Mouse (Mus musculus): ENCODE measurements at regions not wholly inside any gene's neighbourhood (a gene's known extent, or its start where the extent isn't known, plus 50 kb on each side); places are given as distances from the start of the nearest gene placed in this dataset.

GRCm38 (mm10) chr3:104712711-104713110 is 68.1 kb upstream of the Ppm1j start:
- no peak overlapping the region for H3K4me3 ChIP-seq
- H3K9me3 ChIP-seq, result no peaks in the 10 kb centered on the region
- no peak for ATAC-seq (ENCODE audit: low FRiP score, low read depth)
- WGBS, result 77% methylated on average over 3 of the region's 3 CpGs
- no peaks in the 10 kb centered on the region for H3K36me3 ChIP-seq
- H3K27me3 ChIP-seq, result peaks cover 4% of the 10 kb centered on the region; the same call in 1 of the 2 replicates
- no peak overlapping the region for H3K9ac ChIP-seq (replicated peaks)
- H3K4me2 ChIP-seq (replicated peaks), result no peak overlapping the region
- peaks cover 5% of the 10 kb centered on the region; the same call in 1 of the 2 replicates for H3K4me1 ChIP-seq
- no peak overlapping the region for H3K27ac ChIP-seq (replicated peaks)

- Histone ChIP-seq H3K4me3 (0 out of 2 replicates have a peak overlapping the region, but pooled peaks have one; percentile 12), H3K4me1 (peaks cover 5% of the 10 kb centered on the region; the same call in 1 of the 2 replicates), H3K9me3 (no peaks in the 10 kb centered on the region), H3K27me3 (peaks cover 4% of the 10 kb centered on the region; the same call in 1 of the 2 replicates), H3K9ac (replicated peaks) (no peak overlapping the region), H3K27ac (replicated peaks) (no peak overlapping the region), H3K4me2 (replicated peaks) (peak overlapping the region; percentile 38), H3K36me3 (no peaks in the 10 kb centered on the region)
- WGBS, result 21% methylated on average over 8 of the region's 8 CpGs
- peak; percentile 69 for ATAC-seq (ENCODE audit: low FRiP score, low read depth)
Measured at GRCm38 (mm10) chr3:104713836-104714631, 66.8 kb upstream of the Ppm1j start.

GRCm38 (mm10) chr3:104714679-104715326 is 66.1 kb upstream of the Ppm1j start:
- Histone ChIP-seq H3K9me3 (no peaks in the 10 kb centered on the region), H3K4me1 (peaks cover 5% of the 10 kb centered on the region; the same call in 1 of the 2 replicates)
- 49% methylated on average over 11 of the region's 11 CpGs for WGBS

More at GRCm38 (mm10) chr3:104714679-104715326, 66.1 kb upstream of the Ppm1j start:
- Histone ChIP-seq H3K36me3 (no peaks in the 10 kb centered on the region), H3K27me3 (peaks cover 4% of the 10 kb centered on the region; the same call in 1 of the 2 replicates), H3K9ac (replicated peaks) (no peak overlapping the region), H3K4me2 (replicated peaks) (peak overlapping the region; percentile 38), H3K27ac (replicated peaks) (no peak overlapping the region), H3K4me3 (peak overlapping the region; percentile 12; the same call in 1 of the 2 replicates)
- ATAC-seq (ENCODE audit: low FRiP score, low read depth), result no peak

All from midbrain, embryonic 12.5 days (tissue).